Mouse (Mus musculus) adrenal gland (tissue): Measurements from ENCODE around the gene Gpc2.

ENCODE experiments used
- intact Hi-C: fragments of 180-260 bp; cut with DNase I; formaldehyde crosslinking; loops from one replicate; pipeline ENCODE4 v1.15.1; 2025

Gpc2 gene

GRCm38 (mm10) chr5:138262582-138263240, 17.1 kb downstream of the Gpc2 start:
- intact Hi-C loops: loop anchor here (10.0 kb wide), 1 partner anchor 182 kb away; the partner anchor contains the start of gene Zfp157

GRCm38 (mm10) chr5:138262001-138262400, 17.8 kb downstream of the Gpc2 start:
- intact Hi-C loops: loop anchor here (10.0 kb wide), 1 partner anchor 183 kb away; the partner anchor contains the start of gene Zfp157

- intact Hi-C loops: loop anchor here (10.0 kb wide), 1 partner anchor 184 kb away; the partner anchor contains the start of gene Zfp157
Observed at GRCm38 (mm10) chr5:138260834-138261233, 19.0 kb downstream of the Gpc2 start.

- intact Hi-C loops: loop anchor here (10.0 kb wide), 1 partner anchor 185 kb away; the partner anchor contains the start of gene Zfp157
Observed at GRCm38 (mm10) chr5:138260051-138260450, 19.8 kb downstream of the Gpc2 start.

GRCm38 (mm10) chr5:138258993-138259392, 20.8 kb downstream of the Gpc2 start:
- intact Hi-C loops: loop anchor here (5.0 kb wide), 1 partner anchor 37 kb away; no protein-coding TSS in a partner anchor

GRCm38 (mm10) chr5:138258542-138258941, 21.3 kb downstream of the Gpc2 start:
- intact Hi-C loops: loop anchor here (5.0 kb wide), 1 partner anchor 36 kb away; no protein-coding TSS in a partner anchor

GRCm38 (mm10) chr5:138258078-138258477, 21.7 kb downstream of the Gpc2 start:
- intact Hi-C loops: loop anchor here (5.0 kb wide), 1 partner anchor 36 kb away; no protein-coding TSS in a partner anchor

DNA sequence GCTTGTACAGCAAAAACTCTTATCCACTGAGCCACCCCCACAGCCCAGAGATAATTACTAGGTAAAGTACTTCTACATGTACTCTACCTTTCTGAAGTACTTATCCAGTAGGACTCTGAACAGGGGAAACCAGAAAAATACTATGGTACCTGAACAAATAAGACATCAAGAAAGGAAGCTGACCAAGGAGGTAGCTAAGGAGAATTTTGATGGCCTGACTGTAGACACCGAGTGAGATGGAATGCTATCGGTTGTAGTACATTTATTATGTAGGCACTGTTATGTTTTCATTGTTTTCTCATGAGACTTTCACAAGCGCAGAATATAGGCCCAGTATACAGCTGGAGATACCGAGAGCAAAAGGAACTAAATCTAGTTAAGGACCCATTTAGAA, 22.2 kb downstream of the Gpc2 start:
- intact Hi-C loops: loop anchor here (5.0 kb wide), 1 partner anchor 35 kb away; no protein-coding TSS in a partner anchor

- intact Hi-C loops: loop anchor here (5.0 kb wide), 1 partner anchor 35 kb away; no protein-coding TSS in a partner anchor
Observed at GRCm38 (mm10) chr5:138256966-138257584, 22.7 kb downstream of the Gpc2 start.

DNA sequence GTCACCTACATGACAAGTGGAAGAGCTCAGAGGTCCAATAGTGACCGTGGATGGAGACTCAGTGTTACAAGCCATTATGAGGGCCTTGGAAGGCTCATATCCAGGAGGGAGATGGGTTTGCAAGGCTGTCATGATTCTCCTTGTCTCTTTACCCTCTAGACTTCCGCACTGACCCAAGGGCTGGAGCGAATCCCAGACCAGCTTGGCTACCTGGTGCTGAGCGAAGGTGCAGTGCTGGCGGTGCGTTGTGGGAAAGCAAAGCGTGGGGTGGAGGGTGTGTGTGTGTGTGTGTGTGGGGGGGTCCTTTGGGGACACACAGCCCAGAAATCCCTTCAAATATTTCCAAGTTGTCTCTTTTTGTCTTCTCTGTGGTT, 23.7 kb downstream of the Gpc2 start:
- intact Hi-C loops: loop anchor here (5.0 kb wide), 1 partner anchor 34 kb away; no protein-coding TSS in a partner anchor

GRCm38 (mm10) chr5:138255353-138256093, 24.3 kb downstream of the Gpc2 start, which contains the start of gene Lamtor4:
TSS of gene Lamtor4 (plus strand) at chr5:138255482.
- intact Hi-C loops: loop anchor here (5.0 kb wide), 1 partner anchor 33 kb away; no protein-coding TSS in a partner anchor

DNA sequence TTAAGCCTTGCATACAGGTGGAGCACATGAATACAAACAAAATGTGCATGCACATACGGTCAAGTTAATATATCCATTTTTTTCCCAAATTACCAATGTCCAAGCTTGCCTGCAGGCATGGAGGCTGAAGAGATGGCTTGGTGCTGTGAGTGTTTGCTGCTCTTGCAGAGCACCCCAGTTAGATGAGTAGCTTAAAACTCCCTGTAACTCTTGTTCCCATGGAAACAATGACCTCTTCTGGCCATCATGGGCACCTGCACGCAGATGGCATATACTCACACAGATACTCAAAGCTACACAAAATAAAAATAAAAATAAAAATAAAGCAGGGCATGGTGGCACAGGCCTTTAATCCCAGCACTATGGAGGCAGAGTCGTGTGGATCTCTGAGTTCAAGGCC, 26.7 kb downstream of the Gpc2 start:
- intact Hi-C loops: no loop called here

DNA sequence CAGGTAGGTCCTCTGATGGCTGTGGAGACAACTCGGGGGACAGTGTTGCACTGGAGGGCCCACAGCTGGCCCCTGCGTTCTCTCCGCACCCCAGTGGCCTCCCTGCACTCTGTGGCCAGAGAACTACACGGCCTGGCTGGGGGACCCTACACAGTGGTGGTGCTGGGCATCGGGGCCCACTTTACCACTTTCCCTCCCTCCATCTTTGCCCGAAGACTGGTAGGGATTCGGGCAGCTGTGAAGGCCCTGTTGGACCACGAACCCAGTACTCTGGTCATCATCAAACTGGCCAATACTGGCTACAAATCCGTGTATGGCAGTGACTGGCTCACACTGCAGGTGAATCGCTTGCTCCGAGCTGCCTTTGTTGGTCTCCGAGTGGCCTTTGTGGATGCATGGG, 28.7 kb downstream of the Gpc2 start:
- intact Hi-C loops: no loop called here

DNA sequence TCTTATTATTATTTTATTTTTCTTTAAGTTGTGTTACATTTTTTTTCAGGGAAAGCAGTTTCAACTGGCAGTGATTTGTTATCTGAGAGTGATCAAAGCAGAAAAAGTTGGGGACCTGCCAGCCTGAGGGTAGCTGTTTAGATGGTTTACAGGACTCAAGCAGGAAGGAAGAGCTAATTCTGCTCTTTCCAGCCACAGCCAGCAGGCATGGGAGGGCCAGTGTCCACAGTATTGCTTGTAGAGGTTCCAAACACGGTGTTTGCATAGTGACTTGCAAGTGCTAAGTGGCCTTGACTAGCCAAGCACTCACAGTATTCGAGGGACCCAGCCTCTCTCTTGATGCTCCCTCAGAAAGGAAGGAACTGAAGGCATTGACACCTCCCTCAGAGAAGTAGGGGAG, 38.3 kb downstream of the Gpc2 start:
- intact Hi-C loops: no loop called here

DNA sequence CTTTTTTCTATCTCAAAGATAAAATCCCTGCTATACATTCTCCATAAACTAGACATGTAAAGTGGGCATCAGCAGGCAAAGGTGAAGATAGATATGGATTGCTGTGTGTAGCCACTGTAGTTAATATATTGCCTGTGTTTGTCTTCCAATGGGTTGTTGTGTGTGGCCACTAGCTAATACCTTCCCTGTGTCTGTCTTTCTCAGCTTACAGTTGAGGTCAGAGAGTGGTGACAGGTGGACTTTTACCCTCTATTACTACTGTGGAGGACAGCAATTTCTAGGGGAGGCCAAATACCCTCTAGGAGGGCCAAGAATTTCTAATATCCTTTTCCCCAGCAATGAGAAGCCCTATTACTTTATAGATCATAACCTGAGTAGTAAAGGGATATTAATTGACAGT, 45.6 kb downstream of the Gpc2 start:
- intact Hi-C loops: no loop called here

- intact Hi-C loops: no loop called here
Observed at GRCm38 (mm10) chr5:138233778-138234177, 46.0 kb downstream of the Gpc2 start.

DNA sequence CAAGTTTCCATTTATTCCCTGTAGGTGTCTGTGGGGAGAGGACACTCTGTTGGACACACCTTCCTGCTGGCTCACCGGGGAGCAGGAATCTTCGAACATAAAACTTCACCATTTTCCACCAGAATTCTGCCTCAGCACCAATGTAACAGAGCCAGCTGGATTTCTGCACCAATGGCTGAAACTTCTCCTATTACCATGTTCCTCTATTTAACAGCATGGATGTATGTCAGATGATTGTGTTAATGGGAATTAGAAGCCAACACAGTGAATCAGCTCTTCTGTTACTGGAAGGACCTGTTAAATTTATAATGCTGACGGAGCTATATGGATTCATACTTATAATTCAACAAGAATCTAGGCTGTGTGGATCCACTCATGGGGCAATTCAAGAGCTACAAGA, 50.3 kb downstream of the Gpc2 start:
- intact Hi-C loops: no loop called here

DNA sequence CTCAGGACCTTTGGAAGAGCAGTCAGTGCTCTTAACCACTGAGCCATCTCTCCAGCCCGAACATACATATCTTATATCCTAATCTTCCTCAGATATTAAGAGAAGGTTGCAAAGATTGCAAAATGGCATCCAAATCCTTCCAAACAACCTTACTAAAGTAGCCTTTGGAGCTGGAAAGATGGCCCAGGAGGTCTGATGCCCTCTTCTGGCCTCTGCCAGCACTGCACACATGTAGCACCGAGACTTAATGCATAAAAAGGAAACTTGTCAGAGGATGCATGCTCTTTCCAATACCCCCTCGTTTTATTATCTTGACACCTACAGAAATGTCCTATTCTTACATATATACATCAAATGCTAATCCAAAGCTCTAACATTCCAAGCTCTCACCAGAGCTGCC, 51.8 kb downstream of the Gpc2 start:
- intact Hi-C loops: no loop called here

GRCm38 (mm10) chr5:138227367-138227766, 52.4 kb downstream of the Gpc2 start:
- intact Hi-C loops: no loop called here

GRCm38 (mm10) chr5:138226491-138226890, 53.3 kb downstream of the Gpc2 start:
- intact Hi-C loops: no loop called here

DNA sequence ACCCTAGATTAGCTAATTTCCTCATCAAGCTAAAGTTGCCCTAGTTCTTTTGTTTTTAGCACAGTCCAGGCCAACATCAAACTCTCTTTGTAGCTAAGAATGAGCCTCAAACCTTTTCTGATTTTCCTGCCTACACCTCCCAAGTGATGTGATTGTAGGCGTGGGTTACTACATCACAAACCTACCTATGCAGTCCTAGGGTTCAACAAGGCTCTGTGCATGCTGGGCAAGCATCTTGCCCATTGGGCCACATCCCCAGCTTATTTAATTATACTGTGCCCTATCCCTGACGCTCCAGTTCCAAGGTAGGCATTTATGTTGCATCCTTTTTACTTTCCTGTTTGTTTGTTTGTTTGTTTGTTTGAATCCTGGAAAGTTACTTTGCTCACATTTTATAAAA, 54.1 kb downstream of the Gpc2 start, which contains the start of gene Nxpe5:
Gene Nxpe5 (plus strand): TSS at position 199 of the 400 bp plus-strand sequence.
- intact Hi-C loops: no loop called here
